Mouse (Mus musculus): ENCODE results near the gene Ms4a15.

DNA sequence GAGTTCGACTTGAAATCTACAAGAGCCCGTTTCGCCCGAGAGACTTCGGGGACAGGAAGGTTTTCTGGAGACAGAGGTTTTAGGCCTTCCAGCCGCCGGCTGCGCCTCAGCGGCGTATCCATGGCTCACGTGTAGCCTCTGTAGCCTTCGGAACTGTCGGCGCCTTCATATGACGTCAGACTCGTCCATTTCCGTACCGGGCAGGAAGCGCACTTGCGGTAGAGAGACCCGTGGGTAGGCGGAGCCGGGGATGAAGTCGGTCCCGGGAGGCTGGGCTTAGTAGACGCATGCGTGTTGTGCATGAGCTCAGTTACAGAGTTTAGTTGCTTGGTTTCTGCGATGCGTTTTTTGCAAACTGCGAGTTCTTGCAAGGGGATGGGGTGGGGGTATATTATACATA lies 43.9 kb downstream of the Ms4a15 start, which contains the start of gene Ccdc86:
- TF ChIP-seq USF1 (IDR thresholded peaks at IDR 0.05; ENCODE audit: low read depth, low read length) (peak; percentile 48; the same call in 1 of the 2 replicates), NRF1 (IDR thresholded peaks at IDR 0.05; ENCODE audit: low read depth, low read length) (peak; percentile 87), POLR2A (IDR thresholded peaks at IDR 0.05; ENCODE audit: low read depth, low read length) (peak; percentile 92), MXI1 (IDR thresholded peaks at IDR 0.05; ENCODE audit: low read depth, low read length) (peak; percentile 100), CTCF (conservative IDR thresholded peaks at IDR 0.05 in 1 of 2, IDR thresholded peaks at IDR 0.05 in 1 of 2; ENCODE audit: low read depth in 2 of 2, low read length in 2 of 2) (no peak), E2F4 (IDR thresholded peaks at IDR 0.05; ENCODE audit: insufficient replicate concordance, low read depth, low read length) (no peak), MAX (IDR thresholded peaks at IDR 0.05; ENCODE audit: low read length) (peak; percentile 96), TBP (conservative IDR thresholded peaks at IDR 0.05; ENCODE audit: low read depth, low read length) (peak; percentile 59), GABPA (IDR thresholded peaks at IDR 0.05; ENCODE audit: insufficient replicate concordance, low read depth, low read length) (peak; percentile 27; the same call in 1 of the 2 replicates), RAD21 (IDR thresholded peaks at IDR 0.05; ENCODE audit: low read depth, low read length) (no peak), MYC (IDR thresholded peaks at IDR 0.05; ENCODE audit: low read depth, low read length) (peak; percentile 97)

All from CH12.LX (cell line).